Mouse (Mus musculus) ES-E14 (cell line): ENCODE data around the gene Usp18. TPM values are rescaled to one million over a fixed set of nuclear protein-coding genes. Genes with fewer than 3 reads are reported as not detected.

Source experiments
- DNase-seq: peaks from one replicate; pipeline ENCODE4 v3.0.0-alpha.2; 2013; ENCODE audit warnings: low read depth, low spot score
- H3K27ac ChIP-seq: 2 replicates; pipeline ENCODE4 v1.5.1; 2012; ENCODE audit warnings: low read depth, mild to moderate bottlenecking, low read length, moderate library complexity, mixed read lengths; ENCODE audit not compliant: poor library complexity, insufficient read depth, severe bottlenecking
- H3K36me3 ChIP-seq: 2 replicates; pipeline ENCODE4 v1.6.1; 2012; ENCODE audit warnings: mild to moderate bottlenecking, low read length, moderate library complexity, mixed read lengths; ENCODE audit not compliant: control insufficient read depth, poor library complexity, insufficient read depth, severe bottlenecking
- H3K4me1 ChIP-seq, 2 experiments: fragments of 150-350 bp in 1 of 2; sonication (generic) in 1 of 2; 2 replicates each; pipeline ENCODE4 v1.6.1; 2012; ENCODE audit warnings: low read length in 2 of 2, mild to moderate bottlenecking in 1 of 2, mixed read lengths in 1 of 2; ENCODE audit not compliant: control insufficient read depth in 2 of 2, insufficient read depth in 2 of 2, poor library complexity in 1 of 2
- H3K4me3 ChIP-seq, 2 experiments: fragments of 150-350 bp in 1 of 2; sonication (generic) in 1 of 2; 2 replicates each; pipeline ENCODE4 v1.5.1; 2012; ENCODE audit warnings: low read length in 2 of 2, low read depth in 1 of 2, mild to moderate bottlenecking in 1 of 2, mixed read lengths in 1 of 2; ENCODE audit not compliant: insufficient read depth in 1 of 2, poor library complexity in 1 of 2, severe bottlenecking in 1 of 2
- H3K9ac ChIP-seq: 2 replicates; pipeline ENCODE4 v1.6.1; 2012; ENCODE audit warnings: low read depth, mild to moderate bottlenecking, low read length, mixed read lengths; ENCODE audit not compliant: poor library complexity, insufficient read depth, severe bottlenecking
- H3K9me3 ChIP-seq: fragments of 150-350 bp; sonication (generic); 2 replicates; pipeline ENCODE4 v1.6.1; 2012; ENCODE audit warnings: low read depth, mild to moderate bottlenecking, low read length; ENCODE audit not compliant: control insufficient read depth, insufficient read depth
- CHD2 ChIP-seq: IDR thresholded peaks from 2 replicates; pipeline ENCODE4 v1.6.1; 2014; ENCODE audit warnings: mild to moderate bottlenecking, low read depth, low read length, inconsistent platforms
- HCFC1 ChIP-seq: IDR thresholded peaks from 2 replicates; pipeline ENCODE4 v1.6.1; 2012; ENCODE audit warnings: low read length, inconsistent platforms, borderline replicate concordance; ENCODE audit not compliant: insufficient read depth
- MAFK ChIP-seq: IDR thresholded peaks from 2 replicates; pipeline ENCODE4 v1.6.1; 2014; ENCODE audit warnings: mild to moderate bottlenecking, low read depth, low read length, inconsistent platforms; ENCODE audit not compliant: insufficient read depth
- ZC3H11A ChIP-seq: IDR thresholded peaks from 2 replicates; pipeline ENCODE4 v1.6.1; 2012; ENCODE audit warnings: low read depth, mild to moderate bottlenecking, inconsistent platforms, low read length, borderline replicate concordance
- ZNF384 ChIP-seq: IDR thresholded peaks from 2 replicates; pipeline ENCODE4 v1.6.1; 2012; ENCODE audit warnings: low read depth, low read length, inconsistent platforms
- in situ Hi-C, 2 experiments: fragments of 600-800 bp; cut with MboI; formaldehyde crosslinking; loops; one replicate each; pipeline ENCODE4 v1.15.1; 2025; ENCODE audit warnings: low sequenced_read_pairs in 2 of 2, inconsistent platforms in 1 of 2; ENCODE audit not compliant: unreplicated experiment in 2 of 2
- total RNA-seq: library from RNA; depleted of rRNA; stranded (reverse); fragments of 300-350 nt; gene quantifications from 2 replicates; pipeline ENCODE4 v1.2.3, GENCODE M21; 2012

The Usp18 gene
- total RNA-seq, 1 experiment = 0.09 TPM

- Histone ChIP-seq H3K9ac (no peak overlapping the region), H3K9me3 (no peaks in the 10 kb centered on the region), H3K4me1 (peaks cover 0 to under 1% of the 10 kb centered on the region in 2 experiments; a peak in 1 of 4 replicates), H3K4me3 (no peak overlapping the region), H3K27ac (no peak overlapping the region), H3K36me3 (no peaks in the 10 kb centered on the region)
- no peak for TF ChIP-seq CHD2
- DNase-seq = no peak
- in situ Hi-C loops = loop anchor here in 1 of 2 experiments (25.0 kb wide), 1 partner anchor 111 kb away; no protein-coding TSS in a partner anchor
These were observed 5.5 kb downstream of the Usp18 start for GRCm38 (mm10) chr6:121251256-121251655.

- Histone ChIP-seq H3K9me3 (no peaks in the 10 kb centered on the region), H3K36me3 (no peaks in the 10 kb centered on the region), H3K9ac (no peak overlapping the region), H3K4me3 (no peak overlapping the region), H3K27ac (no peak overlapping the region), H3K4me1 (no peaks in the 10 kb centered on the region)
- in situ Hi-C loops = loop anchor here in 1 of 2 experiments (10.0 to 25.0 kb wide), 2 partner anchors 102 to 274 kb away; no protein-coding TSS in a partner anchor
- peak; percentile 65 for DNase-seq
- peak; percentile 25; the same call in 1 of the 2 replicates for TF ChIP-seq ZC3H11A
- TF ChIP-seq MAFK = peak; percentile 65
- TF ChIP-seq HCFC1 = no peak
- peak; percentile 69; the same call in 1 of the 2 replicates for TF ChIP-seq ZNF384
- TF ChIP-seq CHD2 = no peak
These were observed 14.8 kb downstream of the Usp18 start for GRCm38 (mm10) chr6:121260548-121260947.

GRCm38 (mm10) chr6:121261233-121261632 is 15.5 kb downstream of the Usp18 start:
- no peak for DNase-seq
- Histone ChIP-seq H3K9me3 (no peaks in the 10 kb centered on the region), H3K4me3 (no peak overlapping the region), H3K4me1 (no peaks in the 10 kb centered on the region), H3K27ac (no peak overlapping the region), H3K9ac (no peak overlapping the region), H3K36me3 (no peaks in the 10 kb centered on the region)
- in situ Hi-C loops = loop anchor here in 1 of 2 experiments (10.0 to 25.0 kb wide), 2 partner anchors 101 to 274 kb away; no protein-coding TSS in a partner anchor
- TF ChIP-seq CHD2 (no peak), HCFC1 (no peak), MAFK (no peak), ZNF384 (no peak), ZC3H11A (no peak)

- H3K9ac ChIP-seq = no peak overlapping the region
- no peak overlapping the region for H3K27ac ChIP-seq
- no peak for DNase-seq
- H3K9me3 ChIP-seq = no peaks in the 10 kb centered on the region
- no peak overlapping the region for H3K4me3 ChIP-seq
- in situ Hi-C loops = loop anchor here in 1 of 2 experiments (10.0 to 25.0 kb wide), 2 partner anchors 100 to 273 kb away; no protein-coding TSS in a partner anchor
- no peaks in the 10 kb centered on the region for H3K36me3 ChIP-seq
- TF ChIP-seq MAFK (no peak), ZNF384 (no peak), ZC3H11A (no peak), HCFC1 (no peak), CHD2 (no peak)
- H3K4me1 ChIP-seq = no peaks in the 10 kb centered on the region
These were observed 16.3 kb downstream of the Usp18 start for GRCm38 (mm10) chr6:121262004-121262403.

- H3K4me1 ChIP-seq = no peaks in the 10 kb centered on the region
- in situ Hi-C loops = loop anchor here in 1 of 2 experiments (10.0 to 25.0 kb wide), 2 partner anchors 100 to 272 kb away; no protein-coding TSS in a partner anchor
- TF ChIP-seq HCFC1 (no peak), MAFK (no peak), CHD2 (no peak), ZC3H11A (no peak), ZNF384 (no peak)
These were observed 16.8 kb downstream of the Usp18 start for GRCm38 (mm10) chr6:121262496-121262895.

More at GRCm38 (mm10) chr6:121262496-121262895, 16.8 kb downstream of the Usp18 start:
- DNase-seq = no peak
- Histone ChIP-seq H3K9me3 (no peaks in the 10 kb centered on the region), H3K36me3 (no peaks in the 10 kb centered on the region), H3K27ac (no peak overlapping the region), H3K9ac (no peak overlapping the region), H3K4me3 (no peak overlapping the region)
